Mouse (Mus musculus) frontal cortex, adult 2 months (tissue): ENCODE data around the gene Mfsd4b2. TPM values are rescaled to one million over a fixed set of nuclear protein-coding genes. Genes with fewer than 3 reads are reported as not detected.
A peak's percentile ranks its signal among the peaks of the same experiment; 100 is the strongest.
"Not testable (repeated sequence)": the region's sequence is repeated elsewhere in the genome, so short reads cannot be mapped to it uniquely, and the experiment has no call there.

Experiments
- DNase-seq, 2 experiments: peaks; one replicate each; pipeline ENCODE4 v3.0.0; 2022; ENCODE audit warnings: low spot score in 1 of 2; ENCODE audit errors: extremely low spot score in 1 of 2
- polyA plus RNA-seq: library from polyadenylated mRNA; depleted of rRNA; stranded (reverse); fragments of >200 nt; gene quantifications from 2 replicates; pipeline ENCODE4 v1.2.3, GENCODE M21; 2012; rRNA removed

The Mfsd4b2 gene
- not detected in 2 replicates for polyA plus RNA-seq

DNA sequence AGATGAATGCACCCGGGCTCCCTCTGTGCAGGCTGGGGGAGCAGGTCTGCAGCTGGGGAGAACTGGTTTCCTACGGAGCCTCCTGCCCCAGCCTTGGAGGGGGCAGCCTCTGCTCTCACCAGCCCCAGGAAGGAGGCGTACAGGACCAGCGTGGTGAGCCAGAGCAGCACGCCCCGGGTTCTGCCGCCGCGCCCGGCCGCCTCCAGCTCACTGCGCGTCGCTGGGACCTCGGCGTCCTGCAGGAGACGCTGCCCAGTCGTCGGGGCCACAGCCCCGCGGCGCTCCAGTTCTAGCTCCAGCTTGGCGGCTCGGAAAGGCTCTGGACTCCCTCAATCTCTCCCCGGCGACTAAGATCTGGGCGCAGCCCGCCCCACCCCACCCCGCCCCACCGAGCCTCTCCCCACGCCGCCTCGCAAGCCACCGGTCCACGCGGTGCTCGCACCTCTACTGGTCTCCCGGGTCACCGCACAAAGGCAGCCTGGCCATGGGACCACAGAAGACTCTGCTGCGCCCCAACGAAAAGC is at the start of gene Mfsd4b2:
Mfsd4b2 (minus strand) TSS at position 308 of the 524 bp plus-strand sequence.
- no peak for DNase-seq

DNA sequence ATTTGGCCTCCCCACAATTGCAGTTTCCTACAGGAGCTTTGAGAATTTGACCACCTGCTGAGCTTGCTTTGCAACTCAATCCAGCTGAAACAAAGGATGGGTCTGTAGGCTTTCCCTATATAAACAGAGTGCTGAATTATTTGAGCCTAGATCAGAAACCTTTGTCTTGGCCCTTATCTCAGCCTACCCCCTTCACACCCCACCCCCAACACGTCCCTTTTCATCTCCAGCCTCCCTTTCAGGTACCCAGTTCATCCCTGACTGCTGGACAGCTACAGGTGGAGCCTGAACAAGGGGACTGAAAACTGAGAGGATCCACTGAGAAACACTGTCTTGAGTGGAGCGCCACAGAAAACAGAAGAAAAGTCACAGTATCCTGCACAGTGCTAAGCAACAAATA is 49.0 kb upstream of the Mfsd4b2 start:
- no peak for DNase-seq

DNA sequence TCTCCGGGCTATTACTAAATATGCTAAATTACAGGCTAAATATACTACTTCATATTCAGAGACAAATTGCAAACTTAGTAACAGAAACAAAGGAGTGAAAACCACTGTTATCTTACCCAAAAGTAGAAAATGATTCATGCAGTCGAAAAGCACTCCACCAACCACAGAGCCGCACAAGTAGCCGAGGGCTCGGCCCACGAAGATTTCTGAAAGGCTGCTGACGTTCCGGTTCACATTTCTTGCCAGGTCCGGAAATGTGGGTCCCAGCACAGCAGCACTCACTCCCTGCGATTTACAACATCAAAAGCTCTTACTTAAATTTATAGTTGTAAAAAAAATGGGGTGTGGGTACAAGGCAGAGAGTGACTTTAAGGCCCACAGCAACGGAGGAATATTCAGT is 48.3 kb upstream of the Mfsd4b2 start:
- peak in 1 of 2 experiments; percentile 11 for DNase-seq

DNA sequence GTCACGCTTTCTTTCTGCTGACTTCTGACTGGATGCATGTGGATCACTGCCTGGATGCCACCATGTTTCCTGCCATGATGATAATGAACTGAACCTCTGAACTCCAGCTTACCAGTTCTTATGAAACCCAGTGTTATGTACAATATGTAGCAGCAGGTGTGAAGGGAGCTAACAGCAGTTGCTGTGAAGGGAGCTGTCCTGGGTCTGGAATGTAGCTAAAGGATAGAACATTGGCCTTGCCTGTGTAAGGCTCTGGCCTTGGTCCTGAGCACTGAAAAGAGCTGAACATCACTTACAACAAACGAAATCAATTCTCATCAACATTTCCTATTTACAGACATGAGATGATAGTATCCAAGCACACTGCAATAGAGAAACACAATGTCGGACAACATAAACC is 40.8 kb upstream of the Mfsd4b2 start:
- no peak for DNase-seq

DNA sequence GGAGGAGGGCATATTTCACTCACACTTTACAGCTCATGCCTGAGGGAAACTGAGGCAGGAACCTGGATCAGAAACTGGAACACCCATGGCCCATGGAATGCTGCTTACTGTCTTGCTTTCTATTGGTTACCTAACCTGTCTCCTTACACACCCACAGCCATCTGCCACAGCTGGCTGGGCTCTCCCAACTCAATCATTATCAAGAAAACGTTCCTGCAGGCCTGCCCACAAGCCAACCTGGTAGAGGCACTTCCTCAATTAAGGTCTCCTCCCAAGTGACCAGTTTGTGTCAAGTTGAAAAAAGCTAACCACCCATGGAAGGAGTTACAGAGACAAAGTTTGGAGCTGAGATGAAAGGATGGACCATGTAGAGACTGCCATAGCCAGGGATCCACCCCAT is 35.2 kb upstream of the Mfsd4b2 start:
- DNase-seq, result no peak

DNA sequence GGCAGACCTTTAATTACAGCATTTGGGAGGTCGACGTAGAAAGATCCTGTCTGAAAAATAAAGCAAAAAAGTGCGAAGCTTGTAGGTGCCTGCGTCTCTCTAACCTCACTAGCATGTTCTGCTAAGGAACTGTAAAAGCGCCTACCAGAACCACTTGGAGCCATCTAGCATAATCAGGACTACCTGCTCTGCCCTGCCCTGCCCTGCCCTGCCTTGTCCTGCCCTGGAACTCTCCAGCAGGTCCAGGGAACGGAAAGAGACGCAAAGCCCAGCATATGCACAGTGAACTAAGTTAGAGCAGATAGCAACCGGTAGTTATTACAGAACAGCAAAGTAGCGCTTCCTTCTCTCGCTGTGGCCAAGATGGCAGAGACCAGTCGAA is 33.7 kb upstream of the Mfsd4b2 start:
- DNase-seq, result no peak

DNA sequence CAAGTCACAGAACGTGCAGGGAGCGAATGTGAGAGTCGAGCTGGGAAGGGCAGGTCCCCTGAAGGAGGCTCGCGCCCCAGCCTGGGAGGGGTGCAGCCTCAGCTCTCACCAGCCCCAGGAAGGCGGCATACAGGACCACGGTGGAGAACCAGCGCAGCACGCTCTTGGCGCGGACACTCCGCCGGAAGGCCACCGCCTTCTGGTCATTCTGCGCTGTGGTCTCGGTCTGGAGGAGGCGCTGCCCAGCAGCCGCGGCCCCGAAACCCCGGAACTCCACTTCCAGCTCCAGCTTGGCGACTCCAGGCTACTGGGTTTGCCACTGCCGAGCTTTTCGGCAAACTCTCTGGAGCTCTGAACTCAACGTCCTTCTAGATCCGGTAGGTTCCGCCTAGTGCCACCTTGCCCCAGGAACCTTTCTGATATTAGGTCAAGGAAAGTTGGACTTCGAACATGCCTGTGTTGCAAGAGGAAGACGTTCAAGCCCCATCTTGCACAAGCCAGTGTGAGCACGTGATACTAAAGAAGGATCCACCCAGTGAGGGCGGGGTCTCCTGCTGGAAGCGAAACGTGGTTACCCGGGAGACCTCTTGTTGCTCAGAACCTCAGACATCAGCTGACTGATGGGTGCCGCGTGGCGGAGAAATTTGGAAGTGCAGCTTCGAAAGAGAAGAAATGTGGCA is 33.2 kb upstream of the Mfsd4b2 start, which contains the start of gene Mfsd4b3:
Mfsd4b3 (minus strand) TSS at position 393 of the 680 bp plus-strand sequence.
- peak; percentile 92 for DNase-seq

DNA sequence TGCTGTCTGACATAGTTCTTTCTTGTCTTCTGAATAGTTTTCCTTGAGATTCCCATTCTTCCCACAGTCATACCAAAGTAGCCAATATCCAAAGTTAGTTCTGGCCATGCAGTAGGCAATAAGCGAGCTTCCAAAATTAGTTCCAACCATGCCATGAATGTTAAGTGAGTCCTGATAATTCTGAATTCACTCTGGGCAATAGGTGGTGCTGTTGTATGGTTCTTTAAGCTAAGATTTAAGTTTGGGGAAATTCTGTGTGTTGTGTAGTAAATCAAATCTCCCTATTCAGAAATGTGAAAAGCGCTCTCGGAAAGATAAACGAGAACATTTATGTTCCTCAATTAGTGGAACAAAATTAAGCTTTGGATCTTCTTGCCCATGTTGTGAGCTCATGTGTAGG is 31.5 kb upstream of the Mfsd4b2 start:
- peak in 1 of 2 experiments; percentile 68 for DNase-seq

DNA sequence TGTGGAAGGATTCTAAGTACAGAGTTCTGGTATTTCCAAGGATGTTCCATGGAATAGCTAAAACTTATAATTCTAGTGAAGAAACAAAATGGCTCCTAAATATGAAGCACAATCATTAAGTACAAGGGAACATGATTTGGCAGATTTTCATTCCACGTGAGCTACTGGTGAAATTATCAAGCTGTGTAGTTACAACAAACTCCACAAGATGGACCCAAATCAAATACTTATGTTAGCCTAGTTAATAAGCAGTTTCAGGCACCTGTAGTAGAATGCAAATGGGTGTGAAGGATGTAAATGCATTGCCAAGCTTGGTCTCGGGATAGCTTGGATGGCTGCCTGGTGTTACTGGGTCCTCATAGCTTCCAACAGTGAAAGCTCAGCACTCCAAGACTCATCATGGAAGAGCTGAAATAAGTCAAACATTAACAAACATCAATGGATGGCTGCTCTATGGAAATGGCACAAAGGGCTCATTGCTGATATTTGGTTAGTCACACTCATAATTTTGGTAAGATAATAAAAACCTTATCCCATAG is 29.7 kb upstream of the Mfsd4b2 start:
- no peak for DNase-seq

DNA sequence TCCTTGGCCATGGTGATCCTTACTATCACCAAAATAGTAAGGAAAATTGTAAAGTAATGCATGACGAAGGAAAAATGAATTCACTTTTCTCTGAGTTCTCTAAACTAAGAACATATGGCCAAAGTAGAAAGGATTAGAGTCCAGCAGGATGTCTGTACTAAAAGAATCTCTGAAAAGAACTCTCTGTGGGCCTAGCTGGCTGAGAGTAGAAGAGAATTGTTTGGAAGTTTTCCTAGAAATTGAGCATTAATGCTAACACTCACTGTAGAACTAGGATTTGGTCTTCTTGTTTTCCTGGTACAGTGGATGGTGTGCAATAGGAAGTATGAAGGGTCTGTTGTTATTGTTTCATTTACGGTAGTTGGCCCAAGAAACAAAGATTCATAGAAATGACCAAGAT is 28.4 kb upstream of the Mfsd4b2 start:
- DNase-seq, result no peak

DNA sequence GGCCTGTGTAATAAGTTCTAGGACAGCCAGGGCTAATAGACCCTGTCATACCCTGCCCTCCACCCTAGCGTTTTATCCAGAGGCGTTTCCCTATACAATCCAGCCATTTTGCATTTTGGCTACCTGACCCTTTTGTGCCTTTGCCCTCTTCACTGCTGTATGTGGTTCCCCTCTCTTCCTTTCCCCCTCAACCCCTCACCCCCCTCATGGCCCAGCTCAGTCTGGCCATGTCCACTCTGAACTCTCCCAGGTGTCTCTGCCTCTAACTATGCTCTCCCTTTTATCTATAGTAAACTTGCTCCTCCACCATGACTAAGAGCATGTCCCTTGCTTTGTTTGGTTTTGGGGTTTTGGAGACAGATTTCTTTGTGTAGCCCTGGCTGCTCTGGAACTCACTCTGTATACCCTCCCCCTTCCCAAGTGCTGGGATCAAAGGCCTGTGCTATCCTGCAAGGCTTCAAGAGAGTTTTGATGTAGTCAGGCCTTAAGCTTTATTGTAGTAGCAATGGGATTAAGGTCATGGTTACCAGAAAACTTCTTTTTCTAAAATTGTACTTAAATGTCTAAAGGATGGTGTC is 22.7 kb upstream of the Mfsd4b2 start:
- DNase-seq, result no peak

DNA sequence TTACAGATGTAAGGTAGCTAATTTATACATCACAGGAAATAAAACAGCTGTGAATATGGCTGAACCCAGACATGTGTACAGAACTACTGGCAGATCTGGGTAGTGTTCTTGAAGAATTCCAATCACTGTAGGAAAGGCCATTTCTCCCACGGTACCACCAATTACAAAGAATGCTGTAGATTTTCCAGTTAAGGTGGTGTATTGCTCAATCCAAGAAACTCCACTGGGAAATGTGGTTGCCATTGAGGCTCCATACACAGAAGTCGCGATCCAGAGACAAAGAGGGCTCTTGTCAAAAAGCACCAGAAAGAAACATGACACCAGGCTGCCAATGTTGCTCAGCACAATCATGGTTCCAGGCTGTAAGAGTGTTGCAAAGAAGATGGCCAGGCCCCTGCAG is 20.5 kb upstream of the Mfsd4b2 start:
- not testable (repeated sequence) for DNase-seq

DNA sequence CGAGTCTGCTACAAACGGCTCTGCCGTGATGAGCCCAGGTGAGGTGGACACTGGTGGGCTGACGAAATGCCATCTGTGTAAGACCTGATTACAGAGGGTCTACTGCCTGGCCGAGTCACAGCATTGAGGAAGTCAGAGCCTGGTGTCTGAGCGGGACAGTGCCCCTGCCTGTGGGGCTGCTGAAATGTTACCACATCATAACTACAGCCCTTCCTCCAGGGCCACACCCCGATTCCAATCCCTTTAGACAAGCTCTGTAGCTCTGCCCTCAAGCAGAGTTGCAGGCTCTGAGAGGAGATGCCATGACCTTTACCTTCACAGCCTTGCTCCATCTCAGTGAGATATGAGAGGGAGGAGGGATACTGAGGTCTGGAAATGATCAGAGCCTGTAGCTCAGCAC is 9.8 kb upstream of the Mfsd4b2 start:
- DNase-seq, result no peak

DNA sequence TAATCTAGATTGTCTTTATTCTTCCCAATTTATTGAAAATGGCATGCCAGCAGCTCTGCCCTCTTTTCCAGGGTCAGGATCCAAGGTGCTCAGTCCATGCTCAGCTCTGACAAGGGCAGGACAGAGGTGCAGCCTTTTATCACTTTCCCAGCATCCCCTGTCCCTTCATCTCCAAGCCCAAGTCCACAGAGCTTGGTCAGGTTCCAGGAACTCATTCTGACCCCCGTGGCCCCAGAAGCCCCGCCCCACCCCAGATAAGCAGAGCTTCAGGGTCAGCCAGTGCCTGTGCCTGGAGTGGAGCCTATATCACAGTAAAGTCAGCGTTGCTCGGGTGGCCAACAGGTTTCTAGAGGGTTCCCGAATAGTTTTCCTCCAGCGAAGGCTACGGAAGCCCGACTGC is 2.2 kb downstream of the Mfsd4b2 start:
- DNase-seq, result not testable (repeated sequence)

DNA sequence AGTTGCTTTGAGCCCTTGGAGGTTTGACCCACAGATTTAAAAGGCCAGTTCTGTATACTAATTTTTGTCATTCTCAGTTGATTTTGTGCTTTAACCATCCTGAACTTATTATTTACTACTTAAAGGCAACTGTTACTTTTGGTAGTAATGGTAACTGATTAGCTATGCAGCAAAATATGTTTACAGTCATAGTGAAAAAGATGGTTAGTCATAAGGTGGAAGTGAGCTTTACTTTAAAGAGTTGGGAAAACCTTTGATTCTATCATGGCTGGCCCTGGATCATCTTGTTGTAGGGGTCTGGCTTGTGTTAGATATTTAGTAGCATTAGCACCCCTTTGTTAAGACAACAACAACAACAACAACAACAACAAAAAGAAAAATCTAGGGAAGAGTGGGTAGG is 14.1 kb downstream of the Mfsd4b2 start:
- no peak for DNase-seq

DNA sequence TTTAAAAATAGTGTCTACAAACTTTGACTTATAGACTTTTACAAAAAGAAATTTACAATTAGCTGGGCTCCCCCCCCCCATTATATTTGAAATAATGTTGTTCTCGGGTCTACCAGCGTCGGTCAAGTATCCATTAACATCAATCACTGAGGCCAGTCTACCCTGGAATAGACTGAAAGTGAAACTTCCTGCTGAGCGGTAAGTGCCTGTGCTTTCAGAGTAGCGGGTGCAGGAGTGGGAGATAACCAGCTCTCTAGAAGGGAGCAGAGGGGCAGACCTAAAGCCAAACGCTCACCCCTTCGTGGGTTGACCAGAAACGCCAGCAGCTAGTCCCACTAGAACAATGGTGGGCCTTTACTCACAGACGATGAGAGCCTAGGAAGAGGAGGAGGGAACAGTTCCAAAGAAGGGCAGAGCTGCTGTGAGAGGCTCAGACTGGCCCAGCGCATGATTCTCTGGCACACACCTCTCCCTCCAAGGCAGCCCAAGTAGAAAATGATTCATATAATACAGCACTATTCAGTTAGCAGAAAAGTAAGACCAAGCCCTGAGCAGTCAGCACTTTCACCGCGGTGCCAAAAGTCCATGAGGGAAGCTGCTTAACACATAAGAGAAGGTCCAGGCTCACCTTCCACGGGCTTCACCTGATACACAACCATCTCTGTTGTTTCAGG is 17.8 kb downstream of the Mfsd4b2 start:
- no peak for DNase-seq

DNA sequence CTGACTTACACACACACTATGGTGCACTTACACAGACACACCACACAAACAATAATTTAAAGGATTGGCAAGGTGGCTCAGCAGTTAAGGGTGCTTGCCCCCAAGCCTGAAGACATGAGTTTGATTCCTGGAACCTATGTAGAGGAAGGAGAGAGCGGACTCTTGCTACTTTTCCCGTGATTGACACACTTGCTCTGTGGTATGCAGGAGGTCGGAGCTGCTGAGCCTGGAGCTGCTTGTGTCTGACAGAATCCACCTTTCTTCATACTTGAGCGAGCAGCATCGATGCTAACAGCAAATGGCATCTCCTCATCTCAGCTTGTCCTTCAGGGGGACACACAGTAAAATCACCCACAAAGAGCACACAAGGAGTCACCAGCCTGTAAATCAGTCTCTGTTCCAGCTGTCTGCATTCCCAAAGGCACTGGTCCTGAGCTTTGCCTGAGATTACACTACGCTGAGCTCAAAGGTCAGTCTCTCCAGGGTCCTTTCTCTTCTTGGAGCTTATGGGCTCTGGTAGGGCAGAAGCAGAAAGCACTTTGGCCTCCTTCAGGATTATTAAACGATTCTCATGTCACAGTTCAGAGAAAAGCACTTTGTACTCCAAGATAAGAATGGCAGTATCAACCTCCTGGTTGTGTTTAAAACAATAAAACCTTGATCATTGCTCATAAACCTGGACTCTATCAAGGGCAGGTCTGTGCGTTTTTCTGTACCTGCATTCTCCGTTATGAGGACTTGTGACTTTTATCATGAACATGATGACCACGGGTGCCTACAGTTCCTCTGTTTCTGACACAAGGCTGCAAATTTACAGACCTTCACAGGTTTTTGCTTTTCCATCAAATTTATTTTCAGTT is 19.7 kb downstream of the Mfsd4b2 start:
- DNase-seq, result no peak

DNA sequence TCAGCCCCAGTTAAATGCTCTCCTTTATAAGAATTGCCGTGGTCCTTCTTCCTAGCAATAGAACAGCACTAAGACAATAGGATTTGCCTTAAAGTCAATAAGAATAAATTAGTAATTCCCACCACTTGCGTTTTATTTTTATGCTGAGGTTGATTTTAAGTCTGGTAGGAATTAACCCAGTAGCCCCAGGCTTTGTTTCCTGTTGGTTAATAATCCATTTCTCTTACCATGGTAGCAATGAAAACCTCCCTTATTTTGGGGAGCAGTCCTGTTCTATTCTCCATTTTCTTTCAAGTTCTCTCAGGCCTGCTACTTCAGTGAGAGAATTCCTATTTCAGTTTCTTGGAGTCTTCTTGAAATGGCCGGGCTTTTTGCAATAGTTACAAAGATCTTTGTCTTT is 22.5 kb downstream of the Mfsd4b2 start:
- DNase-seq, result no peak

DNA sequence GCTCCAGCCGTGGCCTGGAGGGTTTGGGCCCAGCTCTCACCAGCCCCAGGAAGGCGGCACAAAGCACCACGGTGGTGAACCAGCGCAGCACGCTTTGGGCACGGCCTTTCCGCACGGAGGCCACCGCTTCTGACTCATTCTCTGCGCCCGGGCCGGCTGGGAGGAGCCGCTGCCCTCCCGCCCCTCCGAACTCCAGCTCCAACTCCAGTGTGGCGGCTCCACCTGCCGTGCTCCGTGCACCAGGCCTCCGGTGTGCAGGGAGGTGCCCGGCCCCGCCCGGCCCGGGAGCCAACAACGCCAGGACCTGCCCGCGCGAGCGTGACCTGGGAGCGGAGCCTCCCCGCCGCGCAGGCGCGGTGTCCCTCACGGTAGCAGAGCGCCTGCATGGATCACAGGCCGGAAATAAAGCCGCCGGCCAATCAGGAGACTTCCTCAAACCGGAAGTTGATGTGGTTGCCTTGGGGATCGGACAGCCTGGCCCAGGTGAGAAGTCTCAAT is 27.8 kb downstream of the Mfsd4b2 start, which contains the start of gene Mfsd4b4:
Mfsd4b4 (minus strand) TSS at position 365 of the 498 bp plus-strand sequence.
- DNase-seq, result peak; percentile 76 to 89

DNA sequence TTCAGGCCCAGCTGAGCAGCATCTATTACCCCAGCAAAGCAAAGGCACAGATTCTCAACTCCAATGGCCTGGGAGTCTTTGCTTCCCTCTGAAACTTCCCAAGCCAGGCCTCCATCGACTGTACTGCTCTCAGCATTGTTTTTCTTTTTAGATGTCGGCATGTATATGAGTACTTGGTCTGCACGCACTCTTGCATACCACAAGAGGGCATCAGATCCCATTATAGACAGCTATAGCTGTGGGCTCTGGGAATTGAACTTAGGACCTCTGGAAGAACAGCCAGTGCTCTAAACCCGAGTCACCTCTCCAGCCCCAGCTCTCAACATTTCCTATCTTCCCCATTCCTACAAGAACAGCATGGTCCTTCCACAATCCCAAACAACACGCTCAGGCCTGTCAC is 30.2 kb downstream of the Mfsd4b2 start:
- DNase-seq, result no peak
